Mouse (Mus musculus): ENCODE results near the gene Mxi1.

- no peak for TF ChIP-seq POLR2A (IDR thresholded peaks at IDR 0.05; ENCODE audit: control insufficient read depth in 1 of 2, insufficient read depth in 1 of 2, low read depth in 1 of 2, low read length in 2 of 2, poor library complexity in 1 of 2)
- TF ChIP-seq SIN3A (IDR thresholded peaks at IDR 0.05; ENCODE audit: low read length), result no peak
- no peak for TF ChIP-seq ZC3H11A (IDR thresholded peaks at IDR 0.05; ENCODE audit: low read depth, low read length)
- TF ChIP-seq TBP (IDR thresholded peaks at IDR 0.05; ENCODE audit: low read depth, low read length), result no peak
- TF ChIP-seq MAZ (IDR thresholded peaks at IDR 0.05; ENCODE audit: low read depth, low read length), result no peak
- TF ChIP-seq TAL1 (IDR thresholded peaks at IDR 0.05; ENCODE audit: low read length), result no peak
- no peak for TF ChIP-seq TCF12 (IDR thresholded peaks at IDR 0.05; ENCODE audit: low read depth, low read length)
- no peak for TF ChIP-seq EP300 (IDR thresholded peaks at IDR 0.05; ENCODE audit: low read depth in 1 of 2, low read length in 2 of 2)
- TF ChIP-seq CTCF (IDR thresholded peaks at IDR 0.05 in 2 of 3, conservative IDR thresholded peaks at IDR 0.05 in 1 of 3; ENCODE audit: control insufficient read depth in 1 of 3, insufficient read depth in 1 of 3, low read depth in 2 of 3, low read length in 3 of 3, poor library complexity in 1 of 3, severe bottlenecking in 1 of 3), result no peak
- no peak for TF ChIP-seq POLR2AphosphoS2 (IDR thresholded peaks at IDR 0.05; ENCODE audit: low read length)
- TF ChIP-seq CHD2 (IDR thresholded peaks at IDR 0.05; ENCODE audit: low read length), result no peak
- no peak for TF ChIP-seq SMC3 (IDR thresholded peaks at IDR 0.05; ENCODE audit: low read depth, low read length)
- no peak for TF ChIP-seq E2F4 (IDR thresholded peaks at IDR 0.05; ENCODE audit: borderline replicate concordance, low read depth, low read length)
- TF ChIP-seq MEF2A (IDR thresholded peaks at IDR 0.05; ENCODE audit: extremely low read depth, insufficient replicate concordance, low read depth, low read length, poor library complexity, severe bottlenecking), result no peak
These were observed 4.4 kb downstream of the Mxi1 start for GRCm38 (mm10) chr19:53314530-53315208.
